Mouse (Mus musculus) brain, embryonic 14.5 days (tissue): ENCODE measurements around the gene Krt80.

Experiments used
- CTCF ChIP-seq: fragments of 200-500 bp; IDR thresholded peaks from 2 replicates; pipeline ENCODE4 v1.5.1; 2012; ENCODE audit warnings: inconsistent platforms, mild to moderate bottlenecking, moderate library complexity, borderline replicate concordance; ENCODE audit not compliant: insufficient read depth, insufficient read length; ENCODE audit errors: extremely low read depth
- POLR2A ChIP-seq: fragments of 200-500 bp; IDR thresholded peaks from 2 replicates; pipeline ENCODE4 v1.6.1; 2012; ENCODE audit warnings: mild to moderate bottlenecking, inconsistent platforms, borderline replicate concordance; ENCODE audit not compliant: poor library complexity, insufficient read depth, insufficient read length, severe bottlenecking; ENCODE audit errors: extremely low read depth

- TF ChIP-seq POLR2A (no peak), CTCF (no peak)
Measured at GRCm38 (mm10) chr15:101368015-101368414, 1.9 kb downstream of the Krt80 start.
